Mouse (Mus musculus) Muller cell, postnatal 12 days (primary cell): Measurements from ENCODE around the gene Fsd1l.

ENCODE experiments used
- DNase-seq: peaks from one replicate; pipeline ENCODE4 v3.0.0-alpha.2; 2015; ENCODE audit errors: inconsistent ontology term

Gene Fsd1l

DNA sequence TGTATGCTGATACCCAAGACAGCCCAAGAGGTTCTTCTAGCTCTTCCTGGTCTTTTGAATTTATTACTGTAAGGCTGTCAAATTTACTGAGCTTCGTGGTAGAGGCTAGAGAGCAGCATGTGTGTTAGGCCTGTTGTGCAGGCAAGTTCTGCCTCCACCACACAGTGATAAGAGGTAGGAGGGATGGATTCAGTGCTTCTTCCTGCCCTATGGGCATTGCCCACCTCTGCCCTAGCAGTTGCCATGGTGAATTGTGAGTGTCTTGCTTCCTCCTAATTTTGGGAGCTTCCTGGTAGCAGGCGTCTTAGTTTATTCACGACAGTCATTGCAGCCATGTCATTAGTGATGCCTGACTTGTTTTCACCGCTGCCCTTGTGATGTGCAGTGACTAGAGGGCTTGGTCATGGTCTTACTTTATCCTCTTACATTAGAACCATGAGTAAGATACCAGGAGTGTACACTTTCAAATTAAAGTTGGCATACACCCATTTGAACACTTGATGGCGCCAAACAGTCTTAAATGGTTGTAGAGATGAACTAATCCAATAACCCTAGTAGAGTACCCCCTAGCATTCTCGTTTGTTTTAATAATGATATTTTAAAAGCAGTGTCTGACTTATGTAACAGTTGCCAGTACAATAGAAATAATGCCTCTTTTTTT is 107.8 kb downstream of the Fsd1l start:
- DNase-seq: peak; percentile 14

DNA sequence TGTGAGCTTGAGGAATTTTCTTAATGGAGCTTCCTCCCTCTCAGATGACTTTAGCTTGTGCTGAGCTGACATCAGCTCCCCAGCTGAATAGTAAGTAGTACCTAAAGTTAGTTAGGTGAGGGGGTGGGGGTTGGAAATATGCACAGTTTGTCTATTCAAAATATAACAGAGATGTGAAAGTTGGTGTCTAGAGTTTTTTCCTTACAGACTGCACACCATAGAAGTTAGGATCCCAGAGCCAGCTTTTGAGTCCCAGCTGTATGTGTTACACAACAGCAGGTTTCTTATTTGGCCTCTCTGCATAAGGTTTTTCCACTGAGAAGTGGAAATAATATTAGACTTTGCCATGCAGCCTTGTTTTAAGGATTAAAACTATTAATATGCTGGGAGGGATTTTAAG is 118.6 kb downstream of the Fsd1l start:
- no peak for DNase-seq

DNA sequence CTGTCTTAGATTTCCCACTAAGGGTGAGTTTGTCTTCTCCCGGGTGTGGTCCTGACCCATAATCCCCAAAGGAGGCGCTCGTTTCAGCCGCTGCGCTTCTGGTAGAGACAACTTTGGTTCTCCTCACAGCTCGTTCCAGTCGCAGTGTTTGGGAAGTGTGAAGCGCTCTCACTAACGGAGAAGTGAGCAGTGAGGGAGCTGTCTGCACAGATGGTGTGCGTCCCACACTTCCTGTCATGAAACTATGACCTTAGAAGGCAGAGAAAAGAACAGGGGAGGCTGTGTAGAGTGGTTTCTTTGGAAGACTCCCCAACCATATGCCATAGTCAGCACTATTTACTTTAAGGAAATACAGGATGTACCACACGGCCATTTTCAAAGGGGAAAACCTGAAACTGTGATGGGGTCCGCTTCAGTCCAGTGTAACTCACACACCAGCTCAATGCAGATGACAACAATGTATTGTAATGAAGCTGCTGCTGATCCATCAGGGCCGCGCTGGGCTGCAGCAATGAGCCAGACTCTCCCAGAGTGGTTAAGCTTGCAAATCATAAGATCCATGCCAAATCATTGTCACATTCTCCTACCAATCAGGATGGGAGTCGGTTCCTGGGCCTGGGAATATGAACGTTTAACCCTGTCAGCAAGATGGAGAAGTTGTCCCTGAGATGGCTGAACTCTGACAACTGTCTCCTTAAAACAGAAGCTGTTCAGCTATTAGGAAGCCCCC is 119.3 kb downstream of the Fsd1l start:
- DNase-seq: no peak
